Mouse (Mus musculus): ENCODE measurements around the gene Smg6.
A peak's percentile ranks its signal among the peaks of the same experiment; 100 is the strongest.
"Not testable (repeated sequence)": the region's sequence is repeated elsewhere in the genome, so short reads cannot be mapped to it uniquely, and the experiment has no call there.

Smg6 gene

GRCm38 (mm10) chr11:75167643-75168589, 242.3 kb downstream of the Smg6 start:
- DNase-seq (ENCODE audit: low spot score), result no peak

- DNase-seq (ENCODE audit: low spot score), result peak; percentile 85
Observed at GRCm38 (mm10) chr11:75168590-75169361, 243.2 kb downstream of the Smg6 start.

DNA sequence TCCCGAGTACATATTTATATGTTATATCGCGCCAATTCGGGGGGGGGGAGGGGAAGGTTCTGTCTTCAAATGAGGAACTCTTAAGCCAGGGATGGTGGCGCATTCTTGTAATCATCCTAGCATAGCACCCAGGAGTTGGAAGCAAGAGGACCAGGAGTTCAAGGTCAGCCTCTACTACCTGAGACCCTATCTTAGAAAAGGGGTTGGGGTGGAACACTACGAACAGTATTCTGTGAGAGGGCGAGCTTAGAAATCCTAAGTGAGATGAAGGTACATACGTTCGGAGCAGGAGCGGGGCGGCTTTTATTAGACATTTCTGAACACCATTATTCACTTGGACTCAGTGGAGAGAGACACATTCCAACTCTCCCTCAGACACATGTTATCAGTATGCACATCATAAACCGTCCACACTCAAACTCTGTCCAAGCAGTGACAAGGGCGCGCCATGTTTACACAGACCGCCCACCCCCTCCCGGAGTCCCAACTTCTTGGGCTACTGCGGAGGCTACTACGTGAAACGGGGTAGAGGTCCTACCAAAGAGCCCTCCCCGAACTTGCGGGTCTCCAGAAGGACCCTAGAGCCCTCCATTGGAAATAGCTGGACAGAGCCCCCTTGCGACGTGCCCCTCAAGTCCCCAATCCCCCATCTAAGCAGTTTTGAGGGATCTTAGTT, 243.9 kb downstream of the Smg6 start, which contains the start of gene Hic1:
Gene Hic1 (minus strand): TSS at position 115 of the 676 bp plus-strand sequence.
- no peak for DNase-seq (ENCODE audit: low spot score)

DNA sequence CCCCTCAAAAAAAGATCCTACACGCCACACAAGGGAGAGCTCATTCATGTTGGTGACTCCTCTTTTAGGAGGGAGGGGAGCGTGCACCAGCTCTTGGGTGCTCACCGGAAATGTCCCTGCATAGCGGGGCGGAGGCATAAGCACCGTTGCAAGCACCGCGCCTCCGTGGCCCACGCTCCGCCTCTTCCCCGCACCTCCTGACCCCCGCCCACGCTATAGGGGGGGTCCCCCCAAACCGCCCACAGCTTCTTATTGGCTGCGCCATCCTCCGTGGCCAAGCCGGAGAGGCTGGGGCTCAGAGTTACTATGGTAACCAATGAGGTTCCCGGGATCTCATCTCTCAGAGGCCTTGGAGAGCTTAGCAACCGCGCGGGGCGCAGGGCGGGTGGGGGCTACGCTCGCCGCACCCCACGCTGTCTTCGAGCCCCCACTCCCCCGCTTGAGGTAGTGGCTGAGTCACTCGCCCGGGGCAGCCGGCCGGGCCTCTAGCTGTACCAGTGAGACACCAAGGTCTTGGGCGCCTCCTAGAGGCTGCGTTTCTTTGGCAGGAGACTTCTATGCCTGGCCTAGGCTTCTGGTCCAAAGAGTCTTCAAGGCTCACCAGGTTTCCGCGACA, 244.6 kb downstream of the Smg6 start:
- peak; percentile 90 for DNase-seq (ENCODE audit: low spot score)

DNA sequence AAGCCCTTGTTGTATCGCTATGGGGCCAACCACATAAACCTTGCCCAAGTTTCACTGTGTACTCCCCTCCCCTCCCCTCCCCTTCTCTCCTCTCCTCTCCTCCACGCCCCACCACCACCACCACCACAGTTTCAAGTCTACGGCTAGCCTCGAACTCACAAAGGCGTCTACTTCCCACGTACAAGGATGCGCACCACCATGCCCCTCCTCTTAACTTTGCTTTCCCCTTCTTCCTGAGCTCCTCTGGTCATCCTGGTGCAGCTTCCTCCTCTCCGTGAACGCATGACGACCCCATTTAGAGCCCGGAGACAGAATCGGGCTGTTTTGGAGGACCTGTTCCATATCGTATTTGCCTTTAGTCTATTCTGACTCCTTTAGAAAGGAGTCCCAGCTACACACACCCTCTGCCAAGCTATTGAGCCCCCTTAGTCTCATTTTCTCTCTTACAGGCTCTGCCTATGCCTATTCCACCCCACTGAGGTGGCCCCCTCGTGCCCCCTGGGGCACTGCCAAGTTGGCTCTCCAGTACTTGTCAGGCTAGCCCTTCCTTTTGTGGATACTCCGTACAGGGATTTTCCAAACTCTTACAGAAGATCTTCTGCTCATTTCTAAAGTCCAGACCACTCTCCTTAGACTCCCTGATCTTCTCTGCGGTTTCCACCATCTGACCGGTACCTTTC, 245.7 kb downstream of the Smg6 start:
- DNase-seq (ENCODE audit: low spot score), result no peak

- DNase-seq (ENCODE audit: low spot score), result no peak
Observed at GRCm38 (mm10) chr11:75172151-75173094, 246.8 kb downstream of the Smg6 start.

- DNase-seq (ENCODE audit: low spot score), result peak; percentile 77
Observed at GRCm38 (mm10) chr11:75173095-75173798, 247.6 kb downstream of the Smg6 start.

DNA sequence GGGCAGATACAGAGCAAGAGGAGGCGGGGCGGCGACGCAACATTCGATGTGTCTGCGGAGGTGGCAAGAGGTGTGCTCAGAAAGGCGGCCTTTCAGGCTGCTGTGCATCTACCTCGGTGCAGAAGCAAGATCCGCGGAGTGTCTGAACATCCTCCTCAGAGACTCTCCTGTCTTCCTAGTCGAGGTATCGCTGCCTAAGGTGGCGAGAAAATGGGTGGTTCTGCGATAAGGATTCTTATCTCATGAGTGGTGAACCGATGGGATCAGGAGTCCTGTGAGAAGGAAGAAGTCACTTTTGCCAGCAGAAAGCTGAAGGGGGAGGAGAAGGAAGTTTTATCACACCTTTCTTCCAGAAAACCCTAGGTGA, 248.2 kb downstream of the Smg6 start:
- DNase-seq (ENCODE audit: low spot score), result no peak

GRCm38 (mm10) chr11:75174574-75174973, 249.0 kb downstream of the Smg6 start:
- DNase-seq (ENCODE audit: low spot score), result not testable (repeated sequence)

DNA sequence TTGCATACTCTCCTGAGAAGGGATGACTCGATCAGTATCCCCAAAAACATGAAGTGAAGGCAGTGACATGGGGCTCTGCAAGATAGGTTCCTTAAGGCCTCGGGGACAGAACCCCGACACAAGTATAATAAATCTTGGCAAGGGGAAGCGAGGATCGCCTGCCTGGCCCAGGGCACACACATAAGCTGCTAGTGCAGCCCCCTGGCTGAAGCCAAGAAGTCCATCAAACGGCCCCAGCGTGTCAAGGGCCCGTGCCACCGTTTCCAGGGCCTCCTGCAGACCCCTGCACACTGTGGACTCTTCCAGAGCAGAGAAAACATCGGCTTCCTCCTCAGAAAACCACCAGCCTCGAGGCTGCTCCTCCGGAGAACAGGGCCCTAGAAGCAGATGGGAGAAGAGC, 252.4 kb downstream of the Smg6 start:
- no peak for DNase-seq (ENCODE audit: low spot score)

DNA sequence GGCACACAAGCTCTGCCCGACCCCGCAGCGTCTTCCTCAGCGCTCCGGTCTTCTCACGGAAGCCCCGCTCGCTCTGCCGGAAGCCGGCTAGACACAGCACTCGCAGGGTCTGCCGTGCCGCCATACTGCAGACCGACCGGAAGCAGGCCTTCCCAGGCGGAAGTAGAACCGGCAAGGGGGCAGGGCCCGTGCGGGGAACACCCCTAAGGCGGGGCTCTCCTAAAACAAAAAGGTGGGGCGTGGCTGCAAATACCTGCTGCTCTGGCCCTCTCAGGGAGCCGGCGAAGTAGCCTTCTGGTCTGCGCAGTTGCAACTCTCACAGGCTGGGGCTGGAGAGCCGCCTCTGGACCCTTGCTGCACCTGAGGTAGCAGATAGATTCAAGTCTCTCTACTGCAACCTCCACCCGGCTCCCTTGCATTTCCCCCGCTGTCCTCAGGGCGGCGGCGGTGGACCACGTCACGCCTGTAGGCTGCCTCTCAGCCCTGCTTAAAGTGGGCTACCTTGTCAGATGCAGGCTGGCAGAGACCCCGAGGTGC, 253.1 kb downstream of the Smg6 start, which contains the start of gene Ovca2:
Gene Ovca2 (minus strand): TSS at position 164 of the 537 bp plus-strand sequence.
- peak; percentile 82 for DNase-seq (ENCODE audit: low spot score)

- no peak for DNase-seq (ENCODE audit: low spot score)
Observed at GRCm38 (mm10) chr11:75183917-75184570, 258.4 kb downstream of the Smg6 start.

DNA sequence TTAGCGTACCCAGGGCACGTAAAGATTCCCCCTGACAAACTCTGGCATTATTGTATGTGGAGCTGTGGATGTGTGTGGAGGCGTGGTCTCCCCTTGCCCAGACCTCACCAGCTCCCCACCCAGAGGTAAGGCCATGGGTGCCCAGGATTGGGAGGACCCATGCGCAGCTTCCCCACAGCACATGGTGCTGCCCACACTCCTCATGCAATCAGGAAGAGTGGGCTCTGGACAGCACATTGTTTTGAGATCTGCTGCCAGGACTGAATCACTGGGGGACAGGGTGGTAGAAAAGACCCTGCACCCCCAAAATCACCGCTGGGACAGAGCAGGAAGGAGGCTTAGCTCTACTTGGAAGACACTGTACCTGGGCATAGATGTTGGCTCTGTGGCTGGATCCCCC, 258.9 kb downstream of the Smg6 start:
- no peak for DNase-seq (ENCODE audit: low spot score)

DNA sequence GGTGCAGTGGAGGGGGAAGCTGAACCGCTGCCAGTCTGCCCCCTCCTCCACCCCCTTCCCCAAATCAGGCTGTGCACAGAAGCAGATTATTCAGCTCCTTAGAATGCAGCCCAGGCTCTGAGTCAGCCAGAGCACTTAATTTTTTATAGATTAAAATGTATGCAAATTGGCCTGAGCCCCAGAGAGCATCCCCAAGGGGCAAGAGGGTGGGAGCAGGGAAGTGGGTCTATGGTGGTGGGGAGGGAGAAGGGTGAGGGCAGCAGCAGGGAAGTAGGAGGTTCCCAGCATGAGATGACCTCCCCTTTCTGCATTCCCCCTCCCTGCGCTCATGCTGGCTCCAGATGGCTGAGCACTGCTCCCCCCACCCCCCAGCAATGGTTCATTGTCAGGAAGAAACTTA, 259.4 kb downstream of the Smg6 start:
- no peak for DNase-seq (ENCODE audit: low spot score)

DNA sequence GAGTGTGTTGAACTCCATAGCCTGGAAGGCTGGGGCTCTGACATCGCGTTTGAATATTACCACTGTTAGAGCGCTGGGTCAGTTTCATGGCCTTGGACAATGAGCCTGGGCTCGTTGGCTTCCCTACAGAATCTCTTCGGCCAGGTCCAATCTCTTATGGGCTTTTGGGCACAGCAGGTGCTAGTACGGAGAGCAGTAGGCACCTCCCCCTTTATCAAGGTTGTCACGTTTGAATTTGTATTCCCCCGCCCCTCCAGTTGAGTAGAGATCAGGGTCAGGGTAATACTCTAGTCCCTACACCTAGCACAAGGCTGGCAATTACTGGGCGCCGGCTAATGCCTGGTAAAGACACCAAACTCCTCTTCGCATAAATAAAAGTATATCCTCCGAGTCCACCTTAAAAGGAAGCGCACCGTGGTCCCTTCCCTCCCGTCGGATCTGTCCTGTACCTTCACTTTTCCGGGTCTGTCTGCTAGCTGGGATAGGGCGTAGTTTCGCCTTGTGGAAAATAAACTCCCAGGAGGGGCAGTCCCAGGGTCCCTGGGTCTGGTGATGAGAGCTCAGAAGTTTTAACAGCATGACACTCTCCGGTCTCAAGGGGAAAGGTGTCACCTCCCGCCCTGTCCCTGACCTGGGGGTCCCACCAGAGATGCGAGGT, 264.2 kb downstream of the Smg6 start:
- DNase-seq (ENCODE audit: low spot score), result no peak

- DNase-seq (ENCODE audit: low spot score), result peak; percentile 55
Observed at GRCm38 (mm10) chr11:75190371-75190724, 264.7 kb downstream of the Smg6 start.

DNA sequence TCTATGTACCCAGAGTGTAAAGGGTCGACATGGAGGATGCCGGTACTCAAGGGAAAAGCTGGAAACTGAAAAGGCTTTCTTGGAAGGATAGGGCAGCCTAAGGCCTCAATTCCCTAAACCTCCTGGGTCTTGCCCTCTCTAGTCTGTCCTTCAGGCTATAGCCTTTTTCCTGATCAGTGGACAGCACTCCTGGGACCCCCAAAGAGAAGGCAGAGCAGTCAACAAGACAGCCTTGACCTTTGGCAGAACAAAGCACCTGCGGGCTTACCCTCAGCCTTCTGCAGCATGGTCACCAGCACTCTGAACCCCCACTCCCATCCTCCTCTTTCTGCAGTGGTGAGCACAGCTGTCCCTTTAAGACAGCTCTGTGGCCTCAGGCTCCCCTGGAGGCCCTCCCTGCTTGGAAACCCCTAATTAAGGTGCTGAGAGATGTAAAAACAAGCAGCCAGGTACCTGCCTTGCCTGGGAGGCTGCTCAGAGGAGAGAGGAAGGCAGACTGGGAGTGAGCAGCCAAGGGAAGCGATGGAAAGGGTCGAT, 265.4 kb downstream of the Smg6 start, which contains the start of gene Dph1:
Gene Dph1 (minus strand): TSS at position 337 of the 537 bp plus-strand sequence.
- DNase-seq (ENCODE audit: low spot score), result no peak

- DNase-seq (ENCODE audit: low spot score), result no peak
Observed at GRCm38 (mm10) chr11:75191841-75192240, 266.2 kb downstream of the Smg6 start.

Measured in ovary, postnatal 14 days (tissue).